Mouse (Mus musculus) G1E (cell line): Measurements from ENCODE around the gene H2-Ob. TPM values are rescaled to one million over a fixed set of nuclear protein-coding genes. Genes with fewer than 3 reads are reported as not detected.

ENCODE experiments used
- ATAC-seq: 2 replicates; pipeline ENCODE4 v1.8.0; 2016; ENCODE audit warnings: mild to moderate bottlenecking; ENCODE audit not compliant: insufficient number of reproducible peaks, poor library complexity, low FRiP score, severe bottlenecking; ENCODE audit errors: extremely low read depth
- DNase-seq: peaks from one replicate; pipeline ENCODE4 v3.0.0; 2012; ENCODE audit warnings: low spot score
- H3K27me3 ChIP-seq: 2 replicates; pipeline ENCODE4 v1.6.1; 2012; ENCODE audit warnings: mild to moderate bottlenecking, low read length, inconsistent platforms; ENCODE audit not compliant: insufficient read depth
- H3K36me3 ChIP-seq: replicated peaks from 2 replicates; pipeline ENCODE3; 2012; ENCODE audit warnings: mild to moderate bottlenecking, inconsistent platforms
- H3K4me1 ChIP-seq: 2 replicates; pipeline ENCODE4 v1.6.1; 2012; ENCODE audit warnings: low read depth, low read length, inconsistent platforms, mixed read lengths; ENCODE audit not compliant: insufficient read depth
- H3K4me3 ChIP-seq: 2 replicates; pipeline ENCODE4 v1.5.1; 2012; ENCODE audit warnings: low read depth, mild to moderate bottlenecking, inconsistent platforms, low read length, moderate library complexity, mixed read lengths
- H3K9me3 ChIP-seq: replicated peaks from 2 replicates; pipeline ENCODE4 v1.6.1; 2012; ENCODE audit warnings: inconsistent platforms
- CTCF ChIP-seq: IDR thresholded peaks from 2 replicates; pipeline ENCODE4 v1.5.1; 2012; ENCODE audit warnings: low read depth, low read length, inconsistent platforms, mixed read lengths
- GATA1 ChIP-seq: IDR thresholded peaks from 2 replicates; pipeline ENCODE4 v1.6.1; 2012; ENCODE audit warnings: borderline replicate concordance, low read length, inconsistent platforms, mixed read lengths
- GATA2 ChIP-seq: IDR thresholded peaks from 2 replicates; pipeline ENCODE4 v1.6.1; 2012; ENCODE audit warnings: low read depth, low read length, inconsistent platforms, borderline replicate concordance
- POLR2AphosphoS5 ChIP-seq: IDR thresholded peaks from 2 replicates; pipeline ENCODE4 v1.6.1; 2012; ENCODE audit warnings: low read depth, low read length, inconsistent platforms; ENCODE audit not compliant: insufficient replicate concordance
- TAL1 ChIP-seq: conservative IDR thresholded peaks from 2 replicates; pipeline ENCODE4 v1.6.1; 2012; ENCODE audit warnings: low read depth, low read length, inconsistent platforms, mixed read lengths
- polyA plus RNA-seq: library from polyadenylated mRNA; stranded (reverse); fragments of >175 nt; gene quantifications from 2 replicates; pipeline ENCODE4 v1.2.3, GENCODE M21; 2012
- total RNA-seq, 2 experiments: library from RNA; stranded (forward) in 1 of 2; stranded (reverse) in 1 of 2; fragments of 200-1000 nt in 1 of 2; fragments of >200 nt in 1 of 2; fragmentation: Nextera tagmentation in 1 of 2; gene quantifications; 2 replicates each; pipeline ENCODE4 v1.2.3; 2014 to 2017

Gene H2-Ob
- total and polyA plus RNA-seq, 3 experiments = 0.11 TPM; not detected in 2

DNA sequence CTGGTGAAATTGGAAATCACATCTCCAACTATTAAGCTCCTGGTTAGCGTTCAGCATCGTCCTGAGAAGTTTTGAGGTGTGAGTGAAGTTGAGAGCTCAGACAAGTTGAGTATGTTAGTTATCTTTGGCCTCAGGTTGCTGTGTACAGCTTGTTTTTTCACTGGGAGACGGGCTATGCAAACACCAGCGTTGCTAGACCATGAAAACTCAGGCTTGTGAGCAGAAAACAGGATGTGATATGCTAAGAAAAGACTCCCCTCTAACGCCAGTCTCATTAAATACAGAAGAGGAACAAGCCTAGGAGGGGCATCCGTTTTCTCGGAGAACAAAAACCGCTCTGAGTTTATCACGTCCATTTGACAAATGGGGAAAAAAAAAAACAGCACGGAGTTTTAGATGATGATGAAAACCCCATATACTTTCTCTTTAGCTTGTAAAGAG is 918 bp downstream of the H2-Ob start:
- Histone ChIP-seq H3K4me3 (no peak overlapping the region), H3K9me3 (peaks cover 3% of the 10 kb centered on the region), H3K36me3 (no peaks in the 10 kb centered on the region), H3K4me1 (no peaks in the 10 kb centered on the region), H3K27me3 (peaks cover 6% of the 10 kb centered on the region)
- TF ChIP-seq GATA2 (no peak), GATA1 (no peak), TAL1 (no peak), CTCF (no peak), POLR2AphosphoS5 (no peak)
- no peak for DNase-seq
- ATAC-seq = no peak

DNA sequence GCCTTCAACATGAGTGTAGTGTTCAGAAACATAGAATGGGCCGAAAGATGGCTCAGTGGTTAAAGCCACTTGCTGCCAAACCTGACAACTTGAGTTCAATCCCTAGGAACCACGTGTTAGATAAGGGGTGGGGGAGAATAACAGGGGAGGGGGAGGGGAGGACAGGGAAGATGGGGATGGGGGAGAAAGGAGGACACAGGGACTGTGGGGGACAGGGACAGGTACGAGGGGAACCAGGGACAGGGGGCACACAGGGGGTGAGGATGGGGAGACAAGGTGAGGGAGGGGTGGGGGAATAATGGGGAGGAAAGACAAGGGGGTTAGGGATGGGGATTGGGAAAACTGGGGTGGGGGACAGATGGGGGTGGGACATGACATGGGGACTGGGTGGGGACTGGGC is 1.7 kb downstream of the H2-Ob start:
- H3K4me1 ChIP-seq = no peaks in the 10 kb centered on the region
- peaks cover 3% of the 10 kb centered on the region for H3K9me3 ChIP-seq
- H3K4me3 ChIP-seq = no peak overlapping the region
- TF ChIP-seq CTCF = no peak
- no peak for TF ChIP-seq POLR2AphosphoS5
- no peaks in the 10 kb centered on the region for H3K36me3 ChIP-seq
- ATAC-seq (no peak), DNase-seq (no peak)
- peaks cover 7% of the 10 kb centered on the region for H3K27me3 ChIP-seq

DNA sequence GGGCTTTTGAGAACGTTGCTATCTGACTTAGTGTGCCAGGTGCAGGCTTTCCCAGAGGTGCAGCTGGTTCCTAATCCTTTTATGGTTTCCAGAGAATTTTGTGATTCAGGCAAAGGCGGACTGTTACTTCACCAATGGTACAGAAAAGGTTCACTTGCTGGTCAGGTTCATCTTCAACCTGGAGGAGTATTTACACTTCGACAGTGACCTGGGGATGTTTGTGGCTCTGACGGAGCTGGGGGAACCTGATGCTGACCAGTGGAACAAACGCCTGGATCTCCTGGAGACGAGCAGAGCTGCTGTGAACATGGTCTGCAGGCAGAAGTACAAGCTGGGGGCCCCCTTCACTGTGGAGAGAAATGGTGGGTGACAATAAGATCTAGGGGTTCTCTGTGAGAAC is 2.2 kb downstream of the H2-Ob start:
- TF ChIP-seq GATA1 = no peak
- TF ChIP-seq TAL1 = no peak
- no peak for TF ChIP-seq CTCF
- no peak for TF ChIP-seq POLR2AphosphoS5
- no peak for TF ChIP-seq GATA2
- Histone ChIP-seq H3K36me3 (no peaks in the 10 kb centered on the region), H3K9me3 (peaks cover 3% of the 10 kb centered on the region), H3K4me3 (no peak overlapping the region), H3K27me3 (peaks cover 9% of the 10 kb centered on the region), H3K4me1 (no peaks in the 10 kb centered on the region)
- DNase-seq (no peak), ATAC-seq (no peak)

DNA sequence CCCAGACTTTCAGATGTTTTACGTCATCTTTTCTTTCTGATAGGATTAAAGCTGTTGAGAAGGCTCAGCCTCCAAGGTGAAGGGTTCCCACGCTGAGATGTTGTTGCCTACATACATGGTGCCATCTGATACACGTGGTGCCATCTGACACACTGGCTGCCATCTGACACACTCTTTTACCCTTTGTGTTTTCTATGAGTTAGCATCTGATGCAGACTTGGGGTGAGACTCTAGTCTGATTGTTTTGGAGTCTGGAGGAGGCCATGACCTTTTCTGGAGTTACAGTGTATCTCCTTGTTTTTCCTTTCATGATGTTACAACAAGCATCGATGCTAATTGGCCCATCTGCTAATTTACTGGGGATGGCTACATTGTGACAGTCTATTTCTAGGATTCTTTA is 6.0 kb downstream of the H2-Ob start:
- DNase-seq = no peak
- TF ChIP-seq POLR2AphosphoS5 (no peak), GATA2 (no peak), CTCF (no peak), GATA1 (no peak), TAL1 (no peak)

DNA sequence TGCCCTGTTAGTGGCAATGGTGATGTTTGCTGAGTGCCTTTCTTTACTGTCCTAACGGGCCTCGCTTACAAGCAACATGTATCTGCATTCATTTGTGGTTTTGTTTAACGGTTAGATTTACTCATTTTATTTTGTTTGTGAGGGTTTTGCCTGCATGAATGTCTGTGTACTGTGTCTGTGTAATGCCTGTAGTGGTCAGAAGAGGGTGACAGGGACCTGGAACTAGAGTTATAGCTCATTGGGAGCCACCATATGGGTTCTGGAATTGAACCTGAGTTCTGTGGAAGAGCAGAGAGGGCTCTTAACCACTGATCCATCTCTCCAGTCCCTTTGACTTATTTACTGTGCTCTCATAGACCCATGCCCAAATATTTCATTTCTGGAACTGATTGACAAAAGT is 8.3 kb downstream of the H2-Ob start:
- TF ChIP-seq GATA2 (no peak), POLR2AphosphoS5 (no peak), CTCF (no peak), TAL1 (no peak), GATA1 (no peak)
- H3K36me3 ChIP-seq = no peaks in the 10 kb centered on the region
- no peak overlapping the region for H3K4me3 ChIP-seq
- ATAC-seq = no peak
- no peak for DNase-seq
- no peaks in the 10 kb centered on the region for H3K4me1 ChIP-seq
- H3K9me3 ChIP-seq = no peaks in the 10 kb centered on the region
- H3K27me3 ChIP-seq = peaks cover 21% of the 10 kb centered on the region

More for the DNA sequence above, 6.0 kb downstream of the H2-Ob start:
- no peak for ATAC-seq
- Histone ChIP-seq H3K27me3 (peaks cover 18% of the 10 kb centered on the region), H3K4me1 (no peaks in the 10 kb centered on the region), H3K9me3 (peaks cover 3% of the 10 kb centered on the region), H3K4me3 (no peak overlapping the region), H3K36me3 (no peaks in the 10 kb centered on the region)

DNA sequence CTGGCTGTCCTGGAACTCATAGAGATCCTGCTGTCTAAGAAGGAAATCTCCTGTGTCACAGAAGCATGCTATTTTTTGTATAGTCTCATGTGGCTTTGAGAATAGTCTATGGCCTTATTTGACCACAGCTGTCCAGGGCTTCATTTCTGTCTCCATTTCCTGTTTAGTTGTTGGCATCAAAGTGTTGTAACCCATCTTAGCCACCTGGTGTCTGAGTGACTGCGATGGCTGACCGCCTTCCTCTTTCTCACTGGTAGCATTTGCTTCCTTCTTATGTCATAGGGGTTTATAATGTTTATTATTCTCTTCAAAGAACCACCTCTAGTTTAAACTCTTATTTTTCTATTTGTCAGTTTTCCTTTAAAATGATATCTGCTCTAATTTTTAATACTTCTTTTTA is 10.1 kb downstream of the H2-Ob start:
- Histone ChIP-seq H3K4me3 (no peak overlapping the region), H3K4me1 (no peaks in the 10 kb centered on the region), H3K27me3 (peaks cover 22% of the 10 kb centered on the region), H3K9me3 (no peaks in the 10 kb centered on the region), H3K36me3 (no peaks in the 10 kb centered on the region)
- DNase-seq (no peak), ATAC-seq (no peak)
- TF ChIP-seq POLR2AphosphoS5 = no peak
- no peak for TF ChIP-seq CTCF
- no peak for TF ChIP-seq TAL1
- TF ChIP-seq GATA1 = no peak
- no peak for TF ChIP-seq GATA2

DNA sequence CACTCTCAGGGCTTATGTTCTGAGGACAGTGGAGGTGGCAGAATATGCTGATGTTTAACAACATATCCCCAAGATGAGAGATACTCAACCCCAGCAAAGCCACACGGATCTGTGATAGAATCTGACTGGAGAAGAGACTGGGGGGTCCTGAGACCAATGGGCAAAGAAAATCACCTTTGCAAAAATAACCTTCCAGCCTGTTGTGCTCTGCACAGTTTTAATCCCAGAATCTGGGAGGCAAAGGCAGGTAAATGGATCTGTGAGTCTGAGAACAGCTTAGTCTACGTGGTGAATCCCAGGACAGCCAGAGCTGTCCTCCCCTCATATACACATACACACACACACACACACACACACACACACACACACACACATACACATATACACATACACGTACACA is 10.7 kb downstream of the H2-Ob start:
- no peak for ATAC-seq
- Histone ChIP-seq H3K36me3 (no peaks in the 10 kb centered on the region), H3K4me1 (no peaks in the 10 kb centered on the region)

More for the DNA sequence above, 10.7 kb downstream of the H2-Ob start:
- no peak for TF ChIP-seq GATA2
- TF ChIP-seq POLR2AphosphoS5 = no peak
- TF ChIP-seq TAL1 = no peak
- no peak for TF ChIP-seq GATA1
- no peak for DNase-seq
- Histone ChIP-seq H3K9me3 (no peaks in the 10 kb centered on the region), H3K27me3 (peaks cover 19% of the 10 kb centered on the region), H3K4me3 (no peak overlapping the region)
